Mouse (Mus musculus): ENCODE measurements around the gene Cep170. TPM values are rescaled to one million over a fixed set of nuclear protein-coding genes. Genes with fewer than 3 reads are reported as not detected.

Gene Cep170
- polyA plus RNA-seq (2017; shearing (Covaris generic)) = 20.0 TPM

GRCm38 (mm10) chr1:176814036-176814420 lies at the start of gene Cep170:
TSS of gene Cep170 (minus strand) at chr1:176814067.

GRCm38 (mm10) chr1:176814591-176815062 lies 760 bp upstream of the Cep170 start, which contains the start of gene Sdccag8:
TSS of gene Sdccag8 (plus strand) at chr1:176814660.

Other genes starting within 250 kb of the Cep170 start
- 17.8 TPM for gene Sdccag8, start 593 bp upstream of the Cep170 start, polyA plus RNA-seq (2017; shearing (Covaris generic))

All from naive thymus-derived CD4-positive, alpha-beta T cell, adult 5 months (primary cell).